Mouse (Mus musculus) ZHBTc4 (cell line): Measurements from ENCODE around the gene Faim.

Source experiments
- DNase-seq: peaks from one replicate; pipeline ENCODE4 v3.0.0-alpha.2; 2011; ENCODE audit warnings: low read depth, low spot score

Gene Faim

DNA sequence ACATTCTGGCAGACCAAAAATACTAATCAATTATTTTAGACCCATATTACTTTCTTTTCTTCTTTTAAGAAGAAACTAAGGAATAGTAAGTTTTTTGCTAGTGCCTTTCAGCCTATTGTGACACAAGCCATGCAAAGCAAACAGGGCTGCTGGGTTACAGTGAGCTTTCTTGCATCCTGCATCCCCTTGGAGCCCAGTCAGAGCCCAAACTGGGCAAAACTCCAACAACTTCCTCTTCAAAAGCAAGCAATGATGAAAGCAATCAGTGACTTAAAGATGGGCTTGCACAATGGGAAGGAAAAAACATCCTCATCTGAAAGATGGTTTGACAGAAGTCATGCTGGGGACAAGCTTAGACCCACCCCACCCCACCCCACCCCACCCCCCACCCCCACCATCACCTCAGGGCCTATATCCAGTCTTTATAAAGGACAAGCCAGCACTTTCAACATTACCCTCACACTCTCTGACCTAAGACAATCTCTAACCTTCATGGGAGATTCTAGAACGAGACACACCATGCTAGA, 62.6 kb downstream of the Faim start:
- no peak for DNase-seq

DNA sequence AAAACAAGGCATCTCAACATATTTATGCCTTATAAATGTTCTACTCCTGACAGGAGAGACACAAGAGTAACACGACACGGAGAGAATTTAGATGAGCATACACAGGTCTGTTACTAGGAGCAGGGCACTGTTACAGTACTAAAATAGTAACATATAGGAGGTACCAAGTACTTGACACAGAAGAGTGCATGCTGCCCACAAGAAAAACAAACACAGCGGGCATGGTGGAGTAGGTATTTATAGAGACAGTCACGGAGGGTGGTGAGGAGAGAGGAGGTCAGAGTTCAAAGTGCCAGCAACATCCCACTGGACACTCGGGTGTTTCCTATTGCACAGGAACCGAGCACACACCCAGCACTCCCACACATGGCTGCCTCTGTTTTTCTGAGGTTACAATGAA, 63.6 kb downstream of the Faim start:
- DNase-seq = no peak
